Mouse (Mus musculus) adrenal gland, adult 8-10 months (tissue): ENCODE measurements around the gene Slco2b1. TPM values are rescaled to one million over a fixed set of nuclear protein-coding genes. Genes with fewer than 3 reads are reported as not detected.

Experiments used
- DNase-seq: peaks from one replicate; pipeline ENCODE4 v3.0.0; 2022
- total RNA-seq, 4 experiments: library from RNA; stranded (reverse); gene quantifications; 2 replicates each; pipeline ENCODE4 v1.2.4; 2022

Gene Slco2b1
- total RNA-seq, 4 experiments from 2014 or later = 25.3 to 35.2 (median 31.5) TPM

DNA sequence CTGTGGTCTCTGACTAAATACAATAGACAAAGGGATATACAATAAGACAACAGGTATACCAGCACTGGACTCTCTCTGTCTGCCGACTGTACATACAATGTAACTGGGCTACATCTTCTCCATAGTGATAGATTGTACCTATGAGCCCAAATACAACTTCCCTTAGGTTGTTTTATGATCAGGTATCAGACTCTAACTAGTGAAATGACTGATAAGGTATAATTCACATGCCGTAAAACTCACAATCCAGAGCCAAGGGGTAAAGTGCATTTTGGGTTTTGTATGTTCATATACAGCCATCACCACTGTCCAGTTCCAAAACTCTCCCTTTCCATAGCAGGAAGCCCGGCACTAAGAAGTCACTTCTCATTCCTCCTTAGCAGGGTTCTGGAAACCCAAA is 17.8 kb downstream of the Slco2b1 start:
- no peak for DNase-seq

DNA sequence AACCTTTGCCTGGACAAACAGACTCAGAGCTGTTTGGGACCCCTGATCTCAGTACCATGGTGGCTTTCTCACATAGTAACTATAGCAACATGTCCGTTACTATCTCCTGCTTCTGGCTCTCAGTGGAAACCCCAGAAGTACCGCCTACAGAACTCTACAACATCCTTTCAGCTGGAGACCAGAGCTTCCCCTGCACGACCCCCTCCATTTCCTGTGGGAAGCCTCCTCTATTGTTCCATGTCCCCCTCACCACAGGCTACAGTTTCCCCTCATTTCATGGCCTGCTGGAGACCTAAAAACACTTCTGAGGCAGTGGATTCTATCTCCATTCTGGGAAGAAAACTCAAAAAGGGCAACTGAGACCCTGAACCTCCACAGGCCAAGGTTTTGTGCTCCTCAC is 18.7 kb downstream of the Slco2b1 start:
- no peak for DNase-seq

DNA sequence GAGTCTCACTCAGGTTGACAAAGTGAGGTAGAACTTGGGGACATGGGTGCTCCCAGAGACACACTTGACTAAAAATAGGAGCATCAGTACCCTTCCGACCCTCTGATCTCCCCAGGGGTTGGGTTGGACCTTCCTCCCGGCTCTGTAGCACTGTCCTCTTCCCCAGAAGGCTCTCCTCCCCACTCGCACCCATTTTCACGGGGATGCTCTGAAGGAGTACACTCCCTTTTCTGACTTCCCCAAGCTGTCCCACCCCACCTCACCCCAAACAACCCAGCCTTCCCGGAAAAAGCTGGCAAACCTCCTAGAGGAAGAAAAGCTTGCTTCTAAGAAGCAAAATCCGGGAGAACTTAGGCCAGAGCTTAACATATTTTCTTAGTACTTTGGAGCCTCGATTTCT is 20.3 kb downstream of the Slco2b1 start:
- DNase-seq = no peak

DNA sequence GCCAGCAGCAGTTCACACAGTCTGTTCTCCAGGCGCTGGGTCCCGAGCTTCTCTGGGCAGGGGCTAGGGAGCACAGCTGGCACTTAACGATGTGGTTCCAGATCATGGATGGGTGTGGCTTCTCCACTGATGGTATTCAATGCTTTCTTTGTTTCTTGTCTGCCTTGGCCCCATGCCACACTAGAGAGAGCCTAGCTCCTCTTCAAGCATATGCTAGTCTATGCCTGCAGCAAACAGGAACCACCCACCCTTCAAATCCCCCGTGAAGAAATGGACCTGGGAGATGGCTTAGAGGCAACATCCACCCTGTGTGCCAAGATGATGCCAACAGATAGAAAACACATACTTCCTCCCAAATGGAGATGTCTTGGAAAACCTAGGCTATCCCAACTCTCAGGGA is 27.1 kb downstream of the Slco2b1 start:
- DNase-seq = no peak

DNA sequence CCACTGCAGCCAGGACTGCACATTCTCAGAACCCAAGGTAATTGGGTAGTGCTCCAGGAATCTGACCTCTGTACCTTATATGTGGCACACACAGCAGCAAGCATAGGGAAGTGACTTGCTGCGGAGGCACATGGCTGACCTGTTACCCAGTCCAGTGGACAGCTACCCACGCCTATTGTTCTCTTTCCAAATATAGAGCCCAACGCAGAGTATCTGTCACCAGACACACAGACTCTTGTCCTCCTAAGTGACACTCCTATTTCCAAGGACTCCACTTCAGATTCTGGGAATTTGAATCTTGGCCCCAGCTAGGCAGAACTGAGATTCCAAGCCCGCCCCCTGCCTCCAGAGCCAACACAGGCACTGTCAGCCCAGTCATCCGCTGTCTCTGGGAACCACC is 30.4 kb downstream of the Slco2b1 start:
- DNase-seq = no peak

DNA sequence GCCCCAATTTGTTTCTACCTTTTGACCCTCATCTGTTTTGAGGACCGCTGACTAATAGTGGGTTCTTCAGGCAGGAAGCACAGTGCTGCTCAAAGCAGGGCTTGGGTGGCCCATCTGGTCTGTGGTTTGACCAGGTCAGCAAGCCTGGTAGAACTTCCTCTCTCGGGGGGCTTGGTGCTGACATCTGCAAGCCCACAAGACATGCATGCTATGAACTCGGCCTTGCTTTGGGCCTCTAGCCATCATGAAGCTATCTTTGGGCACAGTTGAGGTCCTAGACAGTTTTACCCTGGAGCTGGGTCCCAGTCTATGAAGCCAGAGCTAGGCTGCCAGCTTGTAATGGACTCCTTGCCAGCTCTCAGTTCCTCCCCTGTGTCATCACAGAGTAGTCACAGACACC is 36.2 kb downstream of the Slco2b1 start:
- no peak for DNase-seq

DNA sequence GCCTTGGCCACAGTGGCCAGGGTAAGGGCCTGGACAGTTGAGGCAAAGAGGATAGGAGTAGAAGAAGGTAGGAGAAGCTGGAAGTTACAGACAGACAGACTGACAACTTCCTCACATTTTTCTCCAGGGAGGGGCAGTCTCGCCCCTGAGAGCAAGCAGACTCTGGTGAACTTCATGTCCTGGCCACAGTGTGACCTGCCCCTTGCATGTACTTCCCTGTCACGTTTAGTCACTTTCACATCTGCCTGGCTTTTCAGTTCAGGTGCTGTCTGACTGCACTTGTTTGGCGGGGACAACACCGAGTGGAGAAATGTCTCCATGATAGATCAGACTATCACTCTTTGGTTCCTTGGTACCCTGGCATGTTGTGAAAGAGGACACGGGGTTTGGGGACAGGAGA is 36.9 kb downstream of the Slco2b1 start:
- no peak for DNase-seq

DNA sequence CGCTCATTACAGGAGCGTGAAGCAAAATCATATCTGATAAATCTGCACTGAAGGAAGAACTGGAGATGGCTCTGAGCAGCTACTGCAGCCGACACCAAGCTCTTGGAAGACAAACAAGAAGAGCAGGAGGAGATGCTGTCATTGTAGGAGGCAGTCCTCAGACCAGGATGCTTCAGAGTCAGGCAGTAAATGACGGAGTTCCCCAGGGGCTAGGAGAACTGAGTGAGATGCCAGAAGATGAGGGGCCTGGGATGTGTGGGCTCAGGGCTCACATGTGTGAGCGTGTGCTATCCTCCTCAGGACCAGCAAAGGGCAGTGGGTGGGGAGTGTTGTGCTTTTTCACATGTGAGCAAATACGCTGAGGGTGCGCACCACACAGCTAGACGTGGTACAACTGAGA is 38.0 kb downstream of the Slco2b1 start:
- DNase-seq = no peak

DNA sequence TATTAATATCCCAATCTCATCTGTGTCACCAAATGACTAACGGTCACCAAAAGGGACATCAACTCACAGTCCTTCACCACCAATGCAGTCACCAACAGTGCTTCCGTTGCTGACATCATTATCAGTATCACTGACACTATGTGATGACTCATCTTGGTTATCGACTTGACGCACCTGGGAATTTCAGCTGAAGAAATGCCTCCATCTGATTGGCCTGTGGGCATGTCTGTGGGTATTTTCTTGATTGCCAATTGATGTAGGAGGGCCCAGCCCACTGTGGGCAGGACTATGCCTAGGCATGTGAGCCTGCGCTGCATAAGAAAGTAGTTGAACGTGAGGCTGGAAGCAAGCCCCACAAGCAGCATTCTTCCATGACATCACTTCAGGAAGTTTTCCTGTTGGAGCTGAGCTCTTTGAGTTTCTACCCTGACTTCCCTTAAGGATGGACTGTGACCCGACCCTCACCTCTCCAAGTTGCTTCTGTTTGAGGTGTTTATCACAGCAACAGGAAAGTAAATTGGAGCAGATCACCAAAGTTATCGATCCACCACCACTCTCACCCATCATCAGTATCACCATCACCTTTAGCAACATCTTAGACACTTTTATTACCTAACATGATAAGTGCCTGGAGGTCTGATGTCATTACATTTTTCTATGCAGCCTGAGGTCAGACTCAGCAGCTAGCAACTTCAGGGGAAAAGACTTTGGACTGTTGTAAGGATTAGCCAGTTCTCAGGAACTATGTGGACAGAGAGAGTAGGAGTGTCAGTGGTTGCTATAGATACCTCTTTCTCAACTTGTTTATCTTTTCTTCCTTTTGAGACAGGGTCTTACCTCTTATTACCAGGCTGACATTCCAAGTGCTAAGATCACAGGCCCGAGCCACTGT is 39.4 kb downstream of the Slco2b1 start:
- no peak for DNase-seq

DNA sequence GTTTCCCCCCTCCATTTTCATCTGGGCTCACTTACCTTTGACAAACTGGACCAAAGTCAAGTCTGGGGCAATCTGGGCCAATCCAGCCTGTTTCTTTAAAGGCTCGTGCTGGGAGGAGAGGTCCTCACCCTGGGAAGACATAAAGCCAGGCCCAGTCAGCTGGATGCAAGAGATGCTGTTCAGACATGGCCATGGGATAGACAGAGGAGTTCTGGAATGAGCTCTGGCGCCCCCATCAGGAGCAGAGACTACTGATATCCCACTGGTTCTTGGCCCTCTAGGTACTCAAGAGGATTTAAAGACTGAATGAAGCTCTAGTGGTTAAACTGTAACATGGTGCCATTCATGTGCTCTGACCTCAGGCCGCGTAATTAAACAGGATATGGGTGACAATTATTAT is 40.2 kb downstream of the Slco2b1 start:
- DNase-seq = no peak

DNA sequence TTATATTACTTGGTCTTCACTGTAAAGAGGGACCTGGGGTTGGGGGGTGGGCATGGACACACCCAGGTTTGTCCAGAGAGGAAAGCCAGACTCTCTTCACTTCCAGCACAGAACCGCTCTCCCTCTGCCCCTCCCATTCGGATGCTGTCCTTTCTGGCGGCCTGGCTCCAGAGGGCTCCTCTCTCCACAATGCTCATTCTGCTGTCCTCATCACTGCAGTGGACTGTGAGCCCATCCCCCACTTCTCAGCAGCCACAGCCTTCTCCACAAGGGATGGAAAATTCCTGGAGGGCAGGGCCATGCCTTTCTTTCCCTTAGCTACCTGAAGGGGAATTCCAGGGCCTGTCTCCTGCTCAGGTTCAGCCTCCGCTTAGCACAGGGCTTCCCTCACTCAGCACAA is 42.3 kb downstream of the Slco2b1 start:
- DNase-seq = peak; percentile 66

DNA sequence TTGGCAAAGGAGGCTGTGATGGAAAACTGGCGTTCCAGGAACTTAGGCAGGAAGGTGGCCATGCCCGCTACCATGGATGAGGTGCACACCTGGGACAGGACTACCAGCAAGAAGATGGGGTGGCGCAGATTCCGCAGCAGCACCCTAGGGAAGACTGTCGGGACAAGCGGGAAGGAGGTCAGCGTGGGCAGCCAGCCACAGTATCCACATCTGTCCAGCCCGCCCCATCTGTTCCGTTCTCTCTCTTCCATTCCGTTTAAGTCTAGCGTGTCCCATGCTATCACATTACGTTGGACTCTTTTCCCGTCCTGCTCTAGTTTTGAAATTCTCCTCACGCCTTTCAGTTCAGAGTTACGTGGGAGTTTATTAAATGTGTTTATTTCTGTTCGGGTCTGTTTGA is 44.0 kb downstream of the Slco2b1 start:
- no peak for DNase-seq

DNA sequence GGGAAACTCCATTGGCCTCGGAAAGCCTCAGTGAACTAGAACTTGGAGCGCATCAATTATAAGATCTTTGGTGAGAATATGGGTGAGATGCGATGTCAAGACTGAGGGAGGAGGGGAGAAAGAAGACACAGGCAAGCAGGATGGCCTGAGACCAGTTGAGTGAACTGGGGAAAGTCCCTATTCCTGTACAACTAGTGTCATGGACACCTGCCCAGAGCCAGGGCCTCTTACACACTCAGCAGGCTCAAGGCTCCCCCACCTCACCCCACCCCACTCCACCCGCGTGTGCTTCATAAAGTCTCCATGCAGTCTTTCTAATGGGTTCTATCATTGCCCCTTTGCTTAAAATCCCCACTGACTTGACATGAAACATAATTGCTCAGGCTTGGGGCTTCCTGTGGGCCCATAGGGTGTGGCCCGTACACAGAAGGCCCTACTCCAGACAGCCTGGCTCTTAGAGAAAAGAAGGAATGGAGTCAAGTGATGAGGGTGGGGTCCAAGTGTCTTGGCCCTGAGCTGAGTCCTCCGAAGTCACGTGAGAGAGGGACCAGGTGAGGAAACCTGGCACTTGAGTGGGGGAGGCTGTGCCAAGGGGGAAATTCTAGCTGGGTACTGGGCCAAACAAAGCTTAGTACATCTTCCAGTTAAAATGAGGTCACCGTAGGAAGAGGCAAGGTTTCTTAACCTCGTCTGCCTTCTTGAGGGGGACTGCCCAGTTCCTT is 45.2 kb downstream of the Slco2b1 start:
- no peak for DNase-seq

DNA sequence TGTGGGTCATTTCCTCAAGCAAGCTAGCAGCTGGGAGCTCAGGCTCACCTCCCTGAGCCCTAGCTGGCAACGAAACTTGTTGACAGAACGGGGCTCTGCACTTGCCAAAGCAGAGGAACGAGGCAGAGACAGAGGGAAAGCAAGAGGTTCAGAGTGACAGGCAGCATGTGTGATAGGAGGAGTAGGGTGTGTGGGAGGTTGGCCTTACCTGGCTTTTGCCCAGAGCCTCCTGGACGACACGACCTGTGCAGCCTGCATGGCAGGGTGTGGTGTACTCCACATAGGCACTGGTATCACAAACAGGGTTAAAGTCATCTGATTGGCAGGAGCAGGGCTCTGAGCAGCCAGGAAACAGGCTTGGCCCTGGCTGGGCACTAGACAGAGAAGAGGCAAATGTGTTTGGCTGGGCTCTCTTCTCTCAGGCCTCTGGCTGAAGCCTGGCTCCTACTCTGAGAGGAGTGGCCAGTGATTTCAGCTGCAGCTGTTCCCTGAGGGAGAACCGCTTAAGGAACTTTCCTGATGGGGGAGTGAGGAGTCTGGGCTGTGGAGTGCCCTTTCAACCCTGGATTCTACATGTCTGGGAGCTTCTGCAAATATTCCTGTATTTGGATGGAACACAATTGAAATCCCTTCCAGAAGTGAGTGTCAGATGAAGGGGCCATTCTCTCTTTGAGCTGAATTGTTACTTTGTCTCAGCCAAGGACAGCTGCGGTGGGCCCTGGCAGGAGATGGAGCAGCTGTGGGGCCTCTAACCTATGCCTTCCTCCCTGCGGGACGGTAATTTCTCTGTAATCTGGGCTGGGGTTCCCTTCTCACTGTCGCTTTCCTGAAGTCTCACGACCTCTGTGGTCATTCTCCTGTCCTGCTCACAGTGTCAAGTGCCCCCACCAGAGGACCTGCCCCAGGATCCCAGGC is 46.3 kb downstream of the Slco2b1 start:
- DNase-seq = no peak

DNA sequence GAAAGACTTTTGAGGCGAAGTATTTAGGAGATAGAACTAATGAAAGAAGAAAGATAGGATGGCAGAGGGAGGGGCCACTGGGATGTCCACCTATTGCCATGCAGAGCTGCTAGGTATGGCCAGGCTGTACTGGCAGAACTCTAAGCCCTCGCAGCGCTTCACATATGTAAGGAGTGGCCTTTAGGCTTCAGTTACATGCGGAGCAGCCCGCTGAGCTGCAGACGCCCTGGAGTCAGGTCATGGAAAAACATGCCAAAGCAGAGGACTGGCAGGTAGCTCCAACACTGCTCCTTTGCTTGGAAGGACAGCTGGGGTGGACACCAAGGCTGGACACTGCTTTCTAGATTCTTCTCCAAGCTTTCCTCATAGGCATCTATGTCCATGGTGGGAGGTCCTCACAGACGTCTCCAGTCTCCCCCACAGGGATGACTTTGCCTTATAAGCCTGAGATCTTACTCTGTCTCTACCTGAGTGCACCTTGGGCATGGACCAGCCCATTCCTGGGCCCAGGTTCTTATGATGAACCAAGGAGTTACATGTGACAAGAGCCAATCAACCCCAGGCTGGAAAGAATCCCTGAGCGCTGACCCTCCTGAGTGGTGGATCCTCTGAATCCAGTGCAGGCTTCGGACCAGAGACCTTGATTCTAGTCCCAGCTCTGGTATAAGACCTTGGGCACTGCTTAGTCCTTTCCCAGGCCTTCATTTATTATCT is 47.5 kb downstream of the Slco2b1 start:
- DNase-seq = no peak

DNA sequence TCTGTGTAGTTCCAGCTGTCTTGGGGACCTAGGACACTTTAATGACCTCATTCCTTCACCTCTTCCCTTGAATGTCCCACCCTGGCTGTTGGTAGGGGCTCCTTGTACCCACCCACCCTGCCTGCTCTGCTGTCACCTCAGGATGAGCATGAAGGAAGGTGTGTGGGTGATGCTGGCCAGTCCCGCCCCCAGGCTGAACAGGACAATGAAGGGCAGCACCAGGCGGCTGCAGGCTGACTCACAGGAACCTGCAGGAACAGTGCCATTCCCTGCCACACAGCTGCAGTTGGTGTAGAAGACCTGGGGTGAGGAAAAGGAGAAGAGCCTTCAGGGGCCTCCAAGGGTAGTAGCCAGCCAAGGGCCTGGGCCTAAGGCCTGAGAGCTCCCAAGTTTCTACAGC is 48.8 kb downstream of the Slco2b1 start:
- no peak for DNase-seq

DNA sequence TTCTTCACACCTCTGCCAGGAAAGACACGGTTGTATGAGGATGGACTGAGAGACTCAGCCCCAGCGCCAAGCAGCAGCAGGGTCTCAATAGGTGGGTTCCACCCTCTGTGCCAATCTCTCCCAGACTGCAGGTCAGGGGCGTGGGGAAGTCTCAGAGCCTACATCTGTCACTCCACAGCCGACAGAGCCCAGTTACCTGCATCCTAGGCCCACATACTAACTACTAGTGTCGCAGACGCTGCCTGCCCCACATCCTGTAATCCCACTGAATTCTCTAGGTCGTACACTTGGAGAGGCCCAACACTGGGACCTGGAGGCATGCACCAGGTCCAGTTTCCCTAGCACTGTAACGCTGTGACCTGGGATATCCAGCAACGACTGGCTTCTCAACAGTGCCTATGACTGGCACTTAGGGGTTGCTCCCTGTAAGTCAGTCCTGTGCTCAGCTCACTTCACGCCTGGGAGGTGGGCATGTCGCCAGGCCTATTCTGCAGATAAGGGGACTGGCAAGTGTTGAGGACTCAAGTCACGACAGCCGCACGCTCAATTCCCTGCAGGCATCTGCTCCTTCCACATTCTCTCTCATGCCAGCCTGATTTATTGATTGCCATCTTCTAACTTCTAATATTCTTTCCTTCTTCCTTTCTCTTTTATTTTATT is 49.4 kb downstream of the Slco2b1 start:
- DNase-seq = no peak

DNA sequence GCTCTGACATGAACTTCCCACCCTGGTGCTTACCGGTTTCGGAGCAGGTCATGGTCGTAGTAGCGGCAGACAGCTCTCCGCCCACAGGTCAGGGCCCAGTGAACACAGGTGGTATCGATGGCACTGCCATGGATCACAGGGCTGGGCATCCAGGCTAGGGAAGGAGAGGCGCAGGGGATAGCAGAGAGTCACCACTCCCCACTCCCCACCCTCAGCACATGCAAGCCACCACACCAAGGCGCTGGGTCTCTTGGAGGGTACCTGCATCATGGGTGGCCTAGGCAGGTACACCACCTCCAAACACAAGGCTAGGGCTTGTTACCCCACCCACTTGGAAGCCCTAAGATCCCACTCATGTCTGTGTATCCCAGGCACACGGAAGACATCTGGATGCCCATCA is 50.1 kb downstream of the Slco2b1 start:
- DNase-seq = no peak

DNA sequence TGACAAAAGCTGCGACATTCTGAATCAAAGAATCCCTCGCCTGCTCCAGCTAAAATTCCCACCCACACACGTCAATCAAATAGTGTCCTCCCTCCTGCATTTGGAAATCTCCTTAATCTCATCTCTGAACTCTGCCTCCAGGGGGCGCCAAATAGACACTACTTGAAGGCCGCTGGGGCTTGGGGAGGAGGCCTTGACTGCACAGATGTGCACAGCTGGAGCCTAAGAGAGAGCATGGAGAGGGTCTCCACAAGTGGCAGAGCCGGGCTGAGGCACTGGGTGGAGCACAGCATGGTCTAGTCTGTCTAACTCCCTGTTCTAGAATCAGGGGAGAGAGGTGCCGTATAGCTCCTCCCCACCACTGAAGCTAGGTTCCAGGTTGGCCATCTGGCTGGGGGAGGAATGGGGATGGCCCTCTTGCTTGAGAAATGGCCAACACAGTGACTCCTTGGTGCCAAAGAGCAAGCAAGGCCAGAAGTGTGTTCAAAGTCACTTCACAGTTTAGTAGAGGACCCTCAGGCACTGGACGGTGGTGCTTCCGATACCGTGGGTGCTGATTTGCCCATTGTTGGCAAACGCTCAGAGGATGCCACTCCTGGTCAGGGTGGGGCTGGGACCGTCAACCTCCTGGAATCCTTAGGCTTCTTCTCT is 51.6 kb downstream of the Slco2b1 start:
- DNase-seq = peak; percentile 73

DNA sequence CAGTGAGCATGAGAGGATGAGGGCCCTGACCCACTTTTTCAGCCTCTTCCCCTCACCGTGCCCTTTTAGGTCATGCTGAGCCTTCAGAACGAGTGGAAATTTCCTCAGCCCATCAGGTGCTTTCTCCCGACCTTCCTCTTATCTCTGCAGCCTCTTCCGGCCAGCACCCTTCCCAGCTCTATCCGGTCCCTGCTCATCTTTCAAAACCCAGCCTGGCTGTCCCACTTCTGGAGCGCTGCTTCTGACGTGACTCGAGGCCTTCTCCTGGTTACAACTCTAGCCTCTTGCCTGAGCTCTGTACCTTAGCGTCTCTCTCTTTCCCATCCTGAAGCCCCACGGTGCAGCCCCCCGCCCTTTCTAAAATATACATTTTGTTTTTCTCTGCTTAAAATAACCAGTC is 56.9 kb downstream of the Slco2b1 start:
- DNase-seq = peak; percentile 71

DNA sequence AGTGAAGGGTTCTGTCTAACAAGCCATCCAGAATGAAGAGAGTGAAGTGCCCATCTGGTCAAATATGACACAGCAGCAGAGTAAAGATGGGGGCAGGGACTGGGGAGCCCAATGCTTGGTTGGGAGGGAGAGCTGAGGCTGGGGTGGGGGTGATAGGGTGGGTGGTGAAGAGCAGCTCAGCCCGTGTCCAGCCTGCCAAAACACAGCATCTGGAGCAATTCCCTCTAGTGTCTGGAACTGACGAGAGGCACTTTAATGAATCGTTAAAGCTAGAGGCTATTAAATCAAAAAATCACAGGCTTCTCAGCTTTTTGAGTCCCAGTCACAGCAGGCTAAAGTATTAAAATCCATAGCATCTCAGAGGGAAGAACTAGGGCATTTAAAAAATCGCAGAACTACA is 61.6 kb downstream of the Slco2b1 start:
- DNase-seq = no peak
